Mouse (Mus musculus) liver, postnatal 0 days (tissue): ENCODE measurements at regions not wholly inside any gene's neighbourhood (a gene's known extent, or its start where the extent isn't known, plus 50 kb on each side); places are given as distances from the start of the nearest gene placed in this dataset.

Source experiments
- CTCF ChIP-seq: sonication (generic); IDR thresholded peaks from 2 replicates; pipeline ENCODE4 v1.5.1; 2016; ENCODE audit warnings: antibody characterized with exemption, low read depth
- EP300 ChIP-seq: IDR thresholded peaks from 2 replicates; pipeline ENCODE4 v1.6.1; 2016; ENCODE audit warnings: antibody characterized with exemption, low read depth, mild to moderate bottlenecking

DNA sequence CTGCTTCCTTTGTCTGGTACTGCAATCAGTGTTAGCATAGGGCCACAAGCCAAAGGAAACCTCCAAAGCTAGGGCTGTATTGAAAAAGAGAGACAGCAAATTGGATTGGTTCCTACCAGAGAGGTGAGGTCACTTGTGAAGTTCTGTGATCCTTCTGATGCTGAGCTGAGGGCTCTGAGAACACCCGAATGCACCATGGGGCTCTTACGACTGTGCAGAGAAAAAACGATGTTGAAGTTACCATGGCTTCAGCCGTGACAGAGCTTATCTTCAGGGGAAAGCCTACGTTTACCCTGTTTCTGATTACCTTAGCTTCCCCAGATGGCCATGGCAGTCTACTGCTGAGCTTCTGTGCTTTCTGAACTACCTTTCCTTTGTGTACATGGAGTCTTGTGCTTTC, 53.9 kb upstream of the Fmo9 start:
- no peak for TF ChIP-seq CTCF
- no peak for TF ChIP-seq EP300
